Comparison of ENCODE assay signal across 12 mouse cellular contexts in genomic region chr2:60088785-60089527, GRCm38 (mm10).
A peak's percentile ranks its signal among the peaks of the same experiment; 100 is the strongest.
DNase-seq lines count a peak whose midpoint lies in the region; ATAC-seq and TF ChIP-seq lines count a peak whose summit lies in the region.
"Had no signal": no experiment of that assay in that cellular context is flagged by ENCODE, and none has a peak within 500 bp of the region (broad histone marks: within the 10 kb centered on the region; RNA-seq: fewer than 3 reads in every experiment).

No protein-coding gene starts in this region.

- no peak overlapping the region for H3K9ac ChIP-seq in forebrain, postnatal 0 days
- H3K9ac ChIP-seq in forebrain, embryonic 15.5 days (replicated peaks) = no peak overlapping the region
- H3K9ac ChIP-seq in kidney, embryonic 16.5 days (replicated peaks; ENCODE audit: low read length) = no peak overlapping the region
- no peak overlapping the region for H3K9ac ChIP-seq in lung, postnatal 0 days (replicated peaks; ENCODE audit: low read depth)
- H3K9ac ChIP-seq: limb, embryonic 13.5 days; stomach, embryonic 15.5 days had no signal

- peak; percentile 43 for TF ChIP-seq EP300 in lung, postnatal 0 days (IDR thresholded peaks at IDR 0.05)

- no peak for DNase-seq in forebrain, postnatal 0 days
- DNase-seq in kidney, adult 9 months = no peak
- DNase-seq in lung, postnatal 0 days (ENCODE audit: low spot score) = peak; percentile 65
- DNase-seq in left cerebral cortex, postnatal 14 days (ENCODE audit: low spot score in 2 of 2) = no peak
- DNase-seq in right cerebral cortex, postnatal 14 days = no peak

- WGBS in forebrain, postnatal 0 days = 83% methylated on average over 14 of the region's 14 CpGs
- 84% methylated on average over 14 of the region's 14 CpGs for WGBS in forebrain, embryonic 15.5 days
- WGBS in kidney, embryonic 16.5 days = 76% methylated on average over 14 of the region's 14 CpGs
- 75% methylated on average over 14 of the region's 14 CpGs for WGBS in lung, postnatal 0 days

- no peak overlapping the region for H3K4me3 ChIP-seq in forebrain, postnatal 0 days (ENCODE audit: low read depth, low read length)
- no peak overlapping the region for H3K4me3 ChIP-seq in forebrain, embryonic 15.5 days
- no peak overlapping the region; the same call in 1 of the 2 replicates for H3K4me3 ChIP-seq in kidney, embryonic 16.5 days (ENCODE audit: low read length)
- H3K4me3 ChIP-seq in lung, postnatal 0 days (ENCODE audit: low read depth, low read length) = no peak overlapping the region
- H3K4me3 ChIP-seq: erythroblast, embryonic 14.5 days; layer of hippocampus, adult 2 months; limb, embryonic 13.5 days; stomach, embryonic 15.5 days had no signal

- intact Hi-C loops in left cerebral cortex, postnatal 14 days (cut with DNase I) = no loop called here

- no peaks in the 10 kb centered on the region for H3K27me3 ChIP-seq in forebrain, postnatal 0 days (ENCODE audit: insufficient read depth, low read length)
- H3K27me3 ChIP-seq in forebrain, embryonic 15.5 days = no peaks in the 10 kb centered on the region
- no peaks in the 10 kb centered on the region for H3K27me3 ChIP-seq in kidney, embryonic 16.5 days (ENCODE audit: insufficient read depth, low read length)
- H3K27me3 ChIP-seq in lung, postnatal 0 days (replicated peaks; ENCODE audit: insufficient read depth, low read length) = no peaks in the 10 kb centered on the region
- H3K27me3 ChIP-seq: limb, embryonic 13.5 days; stomach, embryonic 15.5 days had no signal

- H3K4me1 ChIP-seq in forebrain, postnatal 0 days (ENCODE audit: insufficient read depth) = no peaks in the 10 kb centered on the region
- peaks cover 14% of the 10 kb centered on the region for H3K4me1 ChIP-seq in forebrain, embryonic 15.5 days
- peaks cover 10% of the 10 kb centered on the region for H3K4me1 ChIP-seq in kidney, embryonic 16.5 days (ENCODE audit: insufficient read depth, low read length)
- no peaks in the 10 kb centered on the region; the same call in 1 of the 2 replicates for H3K4me1 ChIP-seq in lung, postnatal 0 days (ENCODE audit: insufficient read depth, low read depth, low read length)

- H3K36me3 ChIP-seq in forebrain, postnatal 0 days (ENCODE audit: insufficient read depth) = no peaks in the 10 kb centered on the region
- H3K36me3 ChIP-seq in forebrain, embryonic 15.5 days = no peaks in the 10 kb centered on the region
- H3K36me3 ChIP-seq in kidney, embryonic 16.5 days (ENCODE audit: insufficient read depth, low read length) = peaks cover 5% of the 10 kb centered on the region; the same call in 1 of the 2 replicates
- H3K36me3 ChIP-seq in lung, postnatal 0 days (ENCODE audit: insufficient read depth, low read length) = no peaks in the 10 kb centered on the region
- H3K36me3 ChIP-seq: stomach, embryonic 15.5 days had no signal

- H3K27ac ChIP-seq in forebrain, postnatal 0 days (ENCODE audit: low read depth, low read length) = no peak overlapping the region
- no peak overlapping the region for H3K27ac ChIP-seq in forebrain, embryonic 15.5 days (replicated peaks)
- peak overlapping the region; percentile 60 for H3K27ac ChIP-seq in kidney, embryonic 16.5 days (ENCODE audit: low read length)
- peak overlapping the region; percentile 43 for H3K27ac ChIP-seq in lung, postnatal 0 days (ENCODE audit: low read length)
- H3K27ac ChIP-seq: layer of hippocampus, adult 2 months; limb, embryonic 13.5 days; stomach, embryonic 15.5 days had no signal

- no peak for TF ChIP-seq CTCF in forebrain, postnatal 0 days (IDR thresholded peaks at IDR 0.05; ENCODE audit: low read depth)
- no peak for TF ChIP-seq CTCF in lung, postnatal 0 days (IDR thresholded peaks at IDR 0.05)

- H3K4me2 ChIP-seq in forebrain, postnatal 0 days (ENCODE audit: low read depth) = 0 out of 2 replicates have a peak overlapping the region, but pooled peaks have one; percentile 23
- no peak overlapping the region for H3K4me2 ChIP-seq in forebrain, embryonic 15.5 days (replicated peaks)
- peak overlapping the region; percentile 48; the same call in 1 of the 2 replicates for H3K4me2 ChIP-seq in kidney, embryonic 16.5 days (replicated peaks; ENCODE audit: low read depth, low read length)
- H3K4me2 ChIP-seq in lung, postnatal 0 days (replicated peaks; ENCODE audit: low read depth, low read length) = no peak overlapping the region
- H3K4me2 ChIP-seq: limb, embryonic 13.5 days; stomach, embryonic 15.5 days had no signal

- no peaks in the 10 kb centered on the region for H3K9me3 ChIP-seq in forebrain, postnatal 0 days (ENCODE audit: low read length)
- no peaks in the 10 kb centered on the region for H3K9me3 ChIP-seq in forebrain, embryonic 15.5 days
- no peaks in the 10 kb centered on the region for H3K9me3 ChIP-seq in kidney, embryonic 16.5 days (ENCODE audit: low read length)
- no peaks in the 10 kb centered on the region for H3K9me3 ChIP-seq in lung, postnatal 0 days (ENCODE audit: low read length)
- H3K9me3 ChIP-seq: limb, embryonic 13.5 days; stomach, embryonic 15.5 days had no signal

- no peak for ATAC-seq in forebrain, postnatal 0 days
- no peak for ATAC-seq in forebrain, embryonic 15.5 days (replicated peaks)
- no peak for ATAC-seq in kidney, embryonic 16.5 days (ENCODE audit: low FRiP score, low TSS enrichment)
- ATAC-seq in lung, postnatal 0 days = peak; percentile 80
- ATAC-seq in monocyte, adult 5-6 weeks (replicated peaks; ENCODE audit: insufficient number of reproducible peaks, low FRiP score, low TSS enrichment, poor library complexity, severe bottlenecking) = peak; percentile 55; the same call in 1 of the 2 replicates

Comparison
In these comparisons a context has a peak if more than half of its experiments do, and no peak if none do; other contexts are left out.
1. H3K4me2 ChIP-seq: peak in forebrain, postnatal 0 days (single experiment) and kidney, embryonic 16.5 days (single experiment); none in forebrain, embryonic 15.5 days (single experiment) and lung, postnatal 0 days (single experiment).
2. ATAC-seq: peak in lung, postnatal 0 days (single experiment) and monocyte, adult 5-6 weeks (single experiment); none in forebrain, postnatal 0 days (single experiment), forebrain, embryonic 15.5 days (single experiment) and kidney, embryonic 16.5 days (single experiment).
3. H3K27ac ChIP-seq: peak in kidney, embryonic 16.5 days (single experiment) and lung, postnatal 0 days (single experiment); none in forebrain, postnatal 0 days (single experiment) and forebrain, embryonic 15.5 days (single experiment).